Mouse (Mus musculus) hindbrain, embryonic 11.5 days (tissue): ENCODE measurements around the gene Hmgcs1. TPM values are rescaled to one million over a fixed set of nuclear protein-coding genes. Genes with fewer than 3 reads are reported as not detected.

Source experiments
- ATAC-seq: fragments of 200-750 bp; cut with Nextera tagmentation; 2 replicates; pipeline ENCODE4 v1.8.0; 2017; ENCODE audit warnings: mild to moderate bottlenecking, moderate TSS enrichment, moderate library complexity; ENCODE audit not compliant: low FRiP score
- DNase-seq: peaks from one replicate; pipeline ENCODE4 v3.0.0-alpha.2; 2015; ENCODE audit warnings: low spot score
- H3K27ac ChIP-seq: fragments of 300-500 bp; sonication (generic); 2 replicates; pipeline ENCODE4 v1.5.1; 2014; ENCODE audit warnings: mild to moderate bottlenecking, low read depth, low read length
- H3K27me3 ChIP-seq: fragments of 300-500 bp; sonication (generic); 2 replicates; pipeline ENCODE4 v1.6.1; 2014; ENCODE audit warnings: mild to moderate bottlenecking, low read length, moderate library complexity, mixed read lengths; ENCODE audit not compliant: control insufficient read depth, insufficient read depth
- H3K36me3 ChIP-seq: fragments of 300-500 bp; sonication (generic); 2 replicates; pipeline ENCODE4 v1.6.1; 2014; ENCODE audit warnings: mild to moderate bottlenecking, low read length, moderate library complexity, mixed read lengths; ENCODE audit not compliant: control insufficient read depth, insufficient read depth
- H3K4me1 ChIP-seq: fragments of 300-500 bp; sonication (generic); replicated peaks from 2 replicates; pipeline ENCODE4 v1.6.1; 2014; ENCODE audit warnings: low read length, mixed read lengths; ENCODE audit not compliant: control insufficient read depth, insufficient read depth
- H3K4me2 ChIP-seq: fragments of 300-500 bp; sonication (generic); replicated peaks from 2 replicates; pipeline ENCODE4 v1.6.1; 2014; ENCODE audit warnings: mild to moderate bottlenecking, low read depth, low read length
- H3K4me3 ChIP-seq: fragments of 300-500 bp; sonication (generic); 2 replicates; pipeline ENCODE4 v1.5.1; 2014; ENCODE audit warnings: low read depth, low read length
- H3K9ac ChIP-seq: fragments of 300-500 bp; sonication (generic); 2 replicates; pipeline ENCODE4 v1.6.1; 2014; ENCODE audit warnings: low read depth, low read length
- H3K9me3 ChIP-seq: fragments of 300-500 bp; sonication (generic); 2 replicates; pipeline ENCODE4 v1.6.1; 2016; ENCODE audit warnings: low read length; ENCODE audit not compliant: control insufficient read depth
- WGBS: fragments of 180-500 bp; shearing (Covaris S2); extraction: QIAGEN DNeasy Blood & Tissue Kit; methylation state at CpG from one replicate; pipeline ENCODE4 v1.1.7; 2014; 5-methylcytosine and 5-hydroxymethylcytosine counted together
- polyA plus RNA-seq: library from polyadenylated mRNA; unstranded; fragments of >200 nt; fragmentation: Nextera tagmentation; extraction: Ambion mirVana; gene quantifications from 2 replicates; pipeline ENCODE4 v1.2.1, GENCODE M21; 2014

The Hmgcs1 gene
- polyA plus RNA-seq, 1 experiment from 2014 or later: 493 TPM

DNA sequence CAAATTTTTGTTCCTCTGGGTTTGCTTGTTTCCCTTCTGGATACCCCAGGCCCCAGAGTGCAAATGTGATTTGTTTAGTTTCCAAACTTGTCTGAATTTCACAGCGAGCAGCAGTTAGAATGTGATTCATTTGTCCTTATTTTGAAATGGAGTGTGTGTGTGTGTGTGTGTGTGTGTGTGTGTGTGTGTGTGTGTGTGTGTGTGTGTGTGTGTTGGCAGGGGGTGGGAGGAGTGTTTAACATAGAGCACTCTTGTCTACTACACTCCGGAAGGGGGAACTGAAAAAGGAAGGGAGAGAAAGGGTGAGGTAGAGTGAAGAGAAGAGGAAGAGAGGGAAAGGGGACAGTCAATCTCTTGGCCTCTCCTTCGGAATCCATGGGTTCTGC, 64.4 kb downstream of the Hmgcs1 start:
- Histone ChIP-seq H3K4me1 (no peaks in the 10 kb centered on the region; the same call in 1 of the 2 replicates), H3K4me2 (peak overlapping the region; percentile 95), H3K9me3 (no peaks in the 10 kb centered on the region), H3K4me3 (0 out of 2 replicates have a peak overlapping the region, but pooled peaks have one; percentile 61), H3K9ac (no peak overlapping the region), H3K27ac (no peak overlapping the region), H3K36me3 (no peaks in the 10 kb centered on the region), H3K27me3 (no peaks in the 10 kb centered on the region)
- ATAC-seq (no peak), DNase-seq (no peak)
- WGBS: 23% methylated on average over 3 of the region's 3 CpGs

DNA sequence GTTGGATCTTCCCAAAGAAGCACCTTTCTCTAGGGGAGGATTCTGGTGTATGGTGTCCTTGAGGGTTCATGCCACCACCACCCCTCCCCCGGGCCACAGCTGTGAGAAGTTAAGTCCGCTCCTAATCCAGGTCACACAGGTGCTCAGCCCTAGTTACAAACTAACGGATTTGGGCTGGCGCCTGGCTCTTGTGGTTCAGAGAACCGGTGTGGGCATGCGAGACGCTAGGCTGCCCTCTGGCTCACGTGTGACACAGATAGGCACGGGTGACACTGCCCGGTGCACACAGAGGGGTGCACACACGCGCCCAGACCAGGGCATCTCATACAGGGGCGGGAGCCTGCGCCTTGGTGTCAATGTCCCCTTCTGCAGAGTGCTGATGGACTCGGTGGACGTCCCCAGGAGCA, 65.0 kb downstream of the Hmgcs1 start:
- Histone ChIP-seq H3K4me2 (peak overlapping the region; percentile 95), H3K9ac (peak overlapping the region; percentile 73), H3K27me3 (no peaks in the 10 kb centered on the region), H3K27ac (no peak overlapping the region), H3K4me3 (peak overlapping the region; percentile 61), H3K36me3 (no peaks in the 10 kb centered on the region), H3K4me1 (no peaks in the 10 kb centered on the region; the same call in 1 of the 2 replicates), H3K9me3 (no peaks in the 10 kb centered on the region)
- peak; percentile 77 for ATAC-seq
- WGBS: 2% methylated on average over 16 of the region's 16 CpGs
- peak; percentile 35 for DNase-seq

GRCm38 (mm10) chr13:119755681-119756471, 65.7 kb downstream of the Hmgcs1 start, which contains the start of gene Nim1k:
Gene Nim1k, minus strand, starts transcription at chr13:119755882.
- Histone ChIP-seq H3K9ac (peak within 1 kb of the TSS; percentile 73), H3K4me1 (no peaks in the 10 kb centered on the region; the same call in 1 of the 2 replicates), H3K27ac (0 out of 2 replicates have a peak within 1 kb of the TSS, but pooled peaks have one; percentile 47), H3K9me3 (no peaks in the 10 kb centered on the region), H3K27me3 (no peaks in the 10 kb centered on the region), H3K36me3 (no peaks in the 10 kb centered on the region), H3K4me3 (peak within 1 kb of the TSS; percentile 61), H3K4me2 (peak within 1 kb of the TSS; percentile 95)
- DNase-seq: peak; percentile 81
- peak; percentile 93 for ATAC-seq
- WGBS: 2% methylated on average over 43 of the region's 43 CpGs

DNA sequence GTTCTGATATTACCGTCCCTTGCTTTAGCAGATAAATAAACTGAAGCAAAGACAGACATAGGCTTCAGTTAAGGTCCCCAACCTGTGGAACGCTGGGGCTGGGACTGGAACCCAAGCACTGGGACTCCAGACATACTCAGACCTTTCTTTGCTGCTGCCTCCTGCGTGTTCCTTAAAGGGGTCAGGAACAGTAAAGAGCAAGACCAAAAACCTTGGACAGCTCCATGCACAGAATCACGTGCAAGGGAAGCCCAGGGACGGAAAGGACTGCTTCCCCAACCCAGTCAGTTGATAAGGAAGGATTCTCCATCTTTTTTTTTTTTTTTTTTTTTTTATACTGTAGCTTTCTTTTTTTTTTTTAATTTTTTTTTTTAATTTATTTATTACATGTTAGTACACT, 66.7 kb downstream of the Hmgcs1 start:
- Histone ChIP-seq H3K36me3 (no peaks in the 10 kb centered on the region), H3K9ac (no peak overlapping the region), H3K9me3 (no peaks in the 10 kb centered on the region), H3K4me1 (no peaks in the 10 kb centered on the region; the same call in 1 of the 2 replicates), H3K27ac (no peak overlapping the region), H3K27me3 (no peaks in the 10 kb centered on the region), H3K4me2 (no peak overlapping the region), H3K4me3 (no peak overlapping the region)
- 32% methylated on average over 5 of the region's 5 CpGs for WGBS
- ATAC-seq: no peak
- DNase-seq: no peak

Other genes starting within 250 kb of the Hmgcs1 start
- 93.3 and 105 TPM in 2 replicates for gene 4833420G17Rik, start 227.6 kb upstream of the Hmgcs1 start, polyA plus RNA-seq
- gene Tmem267, start 202.3 kb upstream of the Hmgcs1 start, polyA plus RNA-seq: 1.9 TPM in 2 replicates
- 1.0 and 1.1 TPM in 2 replicates for gene 3110070M22Rik, start 202.0 kb upstream of the Hmgcs1 start, polyA plus RNA-seq
- 0.15 TPM in 1 of 2 replicates, not detected in the other for gene Ccl28, start 66.6 kb upstream of the Hmgcs1 start, polyA plus RNA-seq
- 1.0 and 2.1 TPM in 2 replicates for gene Nim1k, start 65.5 kb downstream of the Hmgcs1 start, polyA plus RNA-seq
- gene Zfp131, start 100.5 kb downstream of the Hmgcs1 start, polyA plus RNA-seq: 44.1 and 45.9 TPM in 2 replicates
- not detected in 2 replicates for gene AF067063, start 139.8 kb downstream of the Hmgcs1 start, polyA plus RNA-seq
- gene D13Ertd608e, start 145.6 kb downstream of the Hmgcs1 start, polyA plus RNA-seq: not detected in 2 replicates
- not detected in 2 replicates for gene Tcstv1, start 204.4 kb downstream of the Hmgcs1 start, polyA plus RNA-seq
- not detected in 2 replicates for gene Gm21761, start 238.9 kb downstream of the Hmgcs1 start, polyA plus RNA-seq